Mouse (Mus musculus): ENCODE measurements around the gene 1700024G13Rik. TPM values are rescaled to one million over a fixed set of nuclear protein-coding genes. Genes with fewer than 3 reads are reported as not detected.
"Not testable (repeated sequence)": the region's sequence is repeated elsewhere in the genome, so short reads cannot be mapped to it uniquely, and the experiment has no call there.

1700024G13Rik gene
- polyA plus RNA-seq, 1 experiment from 2014 or later = not detected

GRCm38 (mm10) chr14:32369756-32370155 is 18.4 kb downstream of the 1700024G13Rik start:
- Histone ChIP-seq H3K9ac (no peak overlapping the region), H3K27ac (no peak overlapping the region), H3K4me2 (replicated peaks) (no peak overlapping the region), H3K9me3 (no peaks in the 10 kb centered on the region), H3K4me1 (replicated peaks) (no peaks in the 10 kb centered on the region), H3K27me3 (replicated peaks) (no peaks in the 10 kb centered on the region), H3K4me3 (replicated peaks) (no peak overlapping the region), H3K36me3 (no peaks in the 10 kb centered on the region)
- 61% methylated on average over 7 of the region's 7 CpGs for WGBS
- ATAC-seq = no peak

GRCm38 (mm10) chr14:32364359-32364758 is 23.8 kb downstream of the 1700024G13Rik start:
- no peaks in the 10 kb centered on the region for H3K27me3 ChIP-seq (replicated peaks)
- H3K9ac ChIP-seq = no peak overlapping the region
- H3K4me2 ChIP-seq (replicated peaks) = no peak overlapping the region
- H3K36me3 ChIP-seq = no peaks in the 10 kb centered on the region
- no peaks in the 10 kb centered on the region for H3K9me3 ChIP-seq
- peak; percentile 58 for ATAC-seq
- H3K27ac ChIP-seq = no peak overlapping the region
- no peak overlapping the region for H3K4me3 ChIP-seq (replicated peaks)
- H3K4me1 ChIP-seq (replicated peaks) = no peaks in the 10 kb centered on the region
- WGBS = 47% methylated on average over 7 of the region's 7 CpGs

GRCm38 (mm10) chr14:32351181-32351920 is 36.8 kb downstream of the 1700024G13Rik start:
- H3K9me3 ChIP-seq; H3K4me1 ChIP-seq (replicated peaks); H3K9ac ChIP-seq; H3K4me3 ChIP-seq (replicated peaks); H3K4me2 ChIP-seq (replicated peaks); H3K36me3 ChIP-seq; H3K27ac ChIP-seq; ATAC-seq; H3K27me3 ChIP-seq (replicated peaks): not testable (repeated sequence)
- WGBS = 21% methylated on average over 6 of the region's 6 CpGs

- no peaks in the 10 kb centered on the region for H3K4me1 ChIP-seq (replicated peaks)
- ATAC-seq = no peak
- no peaks in the 10 kb centered on the region for H3K27me3 ChIP-seq (replicated peaks)
- 93% methylated on average over 9 of the region's 9 CpGs for WGBS
- no peaks in the 10 kb centered on the region for H3K9me3 ChIP-seq
- H3K9ac ChIP-seq = no peak overlapping the region
- no peak overlapping the region for H3K4me3 ChIP-seq (replicated peaks)
- H3K27ac ChIP-seq = no peak overlapping the region
- H3K4me2 ChIP-seq (replicated peaks) = no peak overlapping the region
- no peaks in the 10 kb centered on the region for H3K36me3 ChIP-seq
Observed at GRCm38 (mm10) chr14:32347307-32347706, 40.9 kb downstream of the 1700024G13Rik start.

- 77% methylated on average over 9 of the region's 10 CpGs for WGBS
- Histone ChIP-seq H3K4me2 (replicated peaks) (no peak overlapping the region), H3K27me3 (replicated peaks) (no peaks in the 10 kb centered on the region), H3K4me1 (replicated peaks) (no peaks in the 10 kb centered on the region), H3K9ac (no peak overlapping the region), H3K36me3 (no peaks in the 10 kb centered on the region; the same call in 1 of the 2 replicates), H3K27ac (no peak overlapping the region), H3K9me3 (no peaks in the 10 kb centered on the region), H3K4me3 (replicated peaks) (no peak overlapping the region)
- ATAC-seq = no peak
Observed at GRCm38 (mm10) chr14:32344694-32345093, 43.5 kb downstream of the 1700024G13Rik start.

- H3K4me2 ChIP-seq (replicated peaks) = no peak overlapping the region
- no peak for ATAC-seq
- no peak overlapping the region for H3K9ac ChIP-seq
- no peaks in the 10 kb centered on the region for H3K27me3 ChIP-seq (replicated peaks)
- no peaks in the 10 kb centered on the region for H3K4me1 ChIP-seq (replicated peaks)
- no peak overlapping the region for H3K4me3 ChIP-seq (replicated peaks)
- no peak overlapping the region for H3K27ac ChIP-seq
- no peaks in the 10 kb centered on the region; the same call in 1 of the 2 replicates for H3K36me3 ChIP-seq
- WGBS = 89% methylated on average over 7 of the region's 7 CpGs
- no peaks in the 10 kb centered on the region for H3K9me3 ChIP-seq
Observed at GRCm38 (mm10) chr14:32344176-32344575, 44.0 kb downstream of the 1700024G13Rik start.

GRCm38 (mm10) chr14:32341823-32342222 is 46.4 kb downstream of the 1700024G13Rik start:
- no peak for ATAC-seq
- no peaks in the 10 kb centered on the region; the same call in 1 of the 2 replicates for H3K36me3 ChIP-seq
- 97% methylated on average over 7 of the region's 7 CpGs for WGBS
- no peak overlapping the region for H3K9ac ChIP-seq
- H3K27ac ChIP-seq = no peak overlapping the region
- no peak overlapping the region for H3K4me3 ChIP-seq (replicated peaks)
- H3K27me3 ChIP-seq (replicated peaks) = no peaks in the 10 kb centered on the region
- H3K4me2 ChIP-seq (replicated peaks) = no peak overlapping the region
- H3K9me3 ChIP-seq = no peaks in the 10 kb centered on the region
- no peaks in the 10 kb centered on the region for H3K4me1 ChIP-seq (replicated peaks)

- WGBS = 78% methylated on average over 11 of the region's 11 CpGs
Observed at GRCm38 (mm10) chr14:32336547-32336946, 51.6 kb downstream of the 1700024G13Rik start.

GRCm38 (mm10) chr14:32336021-32336420 is 52.2 kb downstream of the 1700024G13Rik start:
- 81% methylated on average over 6 of the region's 6 CpGs for WGBS
- Histone ChIP-seq H3K9ac (no peak overlapping the region), H3K4me1 (replicated peaks) (no peaks in the 10 kb centered on the region), H3K27me3 (replicated peaks) (no peaks in the 10 kb centered on the region), H3K27ac (no peak overlapping the region), H3K36me3 (no peaks in the 10 kb centered on the region), H3K9me3 (no peaks in the 10 kb centered on the region), H3K4me3 (replicated peaks) (no peak overlapping the region), H3K4me2 (replicated peaks) (no peak overlapping the region)
- ATAC-seq = no peak

More at GRCm38 (mm10) chr14:32336547-32336946, 51.6 kb downstream of the 1700024G13Rik start:
- Histone ChIP-seq H3K27ac (no peak overlapping the region), H3K9me3 (no peaks in the 10 kb centered on the region), H3K4me1 (replicated peaks) (no peaks in the 10 kb centered on the region), H3K9ac (no peak overlapping the region), H3K4me2 (replicated peaks) (no peak overlapping the region), H3K4me3 (replicated peaks) (no peak overlapping the region), H3K36me3 (no peaks in the 10 kb centered on the region; the same call in 1 of the 2 replicates), H3K27me3 (replicated peaks) (no peaks in the 10 kb centered on the region)
- no peak for ATAC-seq

- no peak for ATAC-seq
- 86% methylated on average over 20 of the region's 20 CpGs for WGBS
- H3K4me1 ChIP-seq (replicated peaks) = no peaks in the 10 kb centered on the region
- H3K27me3 ChIP-seq (replicated peaks) = no peaks in the 10 kb centered on the region
- H3K9me3 ChIP-seq = no peaks in the 10 kb centered on the region
- no peak overlapping the region for H3K4me2 ChIP-seq (replicated peaks)
- H3K9ac ChIP-seq = no peak overlapping the region
- H3K4me3 ChIP-seq (replicated peaks) = no peak overlapping the region
- no peak overlapping the region for H3K27ac ChIP-seq
- H3K36me3 ChIP-seq = no peaks in the 10 kb centered on the region
Observed at GRCm38 (mm10) chr14:32332515-32333445, 55.4 kb downstream of the 1700024G13Rik start.

GRCm38 (mm10) chr14:32327366-32327765 is 60.8 kb downstream of the 1700024G13Rik start:
- H3K4me1 ChIP-seq (replicated peaks) = peaks cover 5% of the 10 kb centered on the region
- no peaks in the 10 kb centered on the region for H3K36me3 ChIP-seq
- H3K9me3 ChIP-seq = no peaks in the 10 kb centered on the region
- H3K4me2 ChIP-seq (replicated peaks) = no peak overlapping the region
- no peak overlapping the region for H3K4me3 ChIP-seq (replicated peaks)
- H3K27me3 ChIP-seq (replicated peaks) = no peaks in the 10 kb centered on the region
- H3K9ac ChIP-seq = no peak overlapping the region
- WGBS = 79% methylated on average over 9 of the region's 9 CpGs
- no peak for ATAC-seq
- H3K27ac ChIP-seq = no peak overlapping the region
